Comparison of ENCODE assay signal across 24 mouse cellular contexts in genomic region chr4:58150301-58150700, GRCm38 (mm10). TPM values are rescaled to one million over a fixed set of nuclear protein-coding genes. Genes with fewer than 3 reads are reported as not detected.
DNase-seq lines count a peak whose midpoint lies in the region; ATAC-seq and TF ChIP-seq lines count a peak whose summit lies in the region.
"Had no signal": no experiment of that assay in that cellular context is flagged by ENCODE, and none has a peak within 500 bp of the region (broad histone marks: within the 10 kb centered on the region; RNA-seq: fewer than 3 reads in every experiment).

No protein-coding gene starts in this region.

- no peaks in the 10 kb centered on the region for H3K36me3 ChIP-seq in hindbrain, embryonic 16.5 days (ENCODE audit: control insufficient read depth, insufficient read depth, low read length)
- no peaks in the 10 kb centered on the region for H3K36me3 ChIP-seq in hindbrain, embryonic 14.5 days (replicated peaks; ENCODE audit: control insufficient read depth, insufficient read depth)
- no peaks in the 10 kb centered on the region for H3K36me3 ChIP-seq in midbrain, postnatal 0 days (ENCODE audit: insufficient read depth, low read length)
- no peaks in the 10 kb centered on the region for H3K36me3 ChIP-seq in midbrain, embryonic 13.5 days
- no peaks in the 10 kb centered on the region for H3K36me3 ChIP-seq in thymus, adult 2 months (ENCODE audit: control insufficient read depth, insufficient read depth, low read length)
- H3K36me3 ChIP-seq: forebrain, embryonic 12.5 days; G1E; hindbrain, embryonic 15.5 days; neural tube, embryonic 12.5 days had no signal

- H3K4me2 ChIP-seq in hindbrain, embryonic 16.5 days (ENCODE audit: low read length): no peak overlapping the region
- H3K4me2 ChIP-seq in hindbrain, embryonic 14.5 days (replicated peaks): no peak overlapping the region
- no peak overlapping the region for H3K4me2 ChIP-seq in midbrain, postnatal 0 days (ENCODE audit: low read depth, low read length, poor library complexity, severe bottlenecking)
- no peak overlapping the region for H3K4me2 ChIP-seq in midbrain, embryonic 13.5 days (replicated peaks)
- H3K4me2 ChIP-seq: forebrain, embryonic 12.5 days; heart, embryonic 11.5 days; hindbrain, embryonic 15.5 days; neural tube, embryonic 12.5 days had no signal

- H3K27ac ChIP-seq in hindbrain, embryonic 16.5 days (ENCODE audit: low read depth, low read length): no peak overlapping the region
- no peak overlapping the region for H3K27ac ChIP-seq in hindbrain, embryonic 14.5 days
- no peak overlapping the region for H3K27ac ChIP-seq in midbrain, postnatal 0 days (ENCODE audit: low read depth, low read length)
- no peak overlapping the region for H3K27ac ChIP-seq in midbrain, embryonic 13.5 days
- no peak overlapping the region for H3K27ac ChIP-seq in thymus, adult 2 months (ENCODE audit: control insufficient read depth, insufficient read depth, low read length)
- H3K27ac ChIP-seq: forebrain, embryonic 12.5 days; hindbrain, embryonic 15.5 days; neural tube, embryonic 12.5 days; stomach, postnatal 0 days had no signal

- TF ChIP-seq CTCF in midbrain, postnatal 0 days (IDR thresholded peaks at IDR 0.05): no peak
- no peak for TF ChIP-seq CTCF in thymus, adult 2 months (IDR thresholded peaks at IDR 0.05; ENCODE audit: borderline replicate concordance, control insufficient read depth, extremely low read depth, insufficient read depth, low read length, poor library complexity)

- 77% methylated on average over 3 of the region's 3 CpGs for WGBS in hindbrain, embryonic 16.5 days
- 68% methylated on average over 3 of the region's 3 CpGs for WGBS in hindbrain, embryonic 14.5 days
- 81% methylated on average over 3 of the region's 3 CpGs for WGBS in midbrain, postnatal 0 days
- 79% methylated on average over 3 of the region's 3 CpGs for WGBS in midbrain, embryonic 13.5 days
- 96% methylated on average over 3 of the region's 3 CpGs for WGBS in thymus, adult 2 months

- peak; percentile 34; the same call in 1 of the 2 replicates for ATAC-seq in hindbrain, embryonic 16.5 days
- ATAC-seq in hindbrain, embryonic 14.5 days (ENCODE audit: low FRiP score): no peak
- no peak for ATAC-seq in midbrain, postnatal 0 days (ENCODE audit: low FRiP score)
- ATAC-seq in midbrain, embryonic 13.5 days: no peak
- ATAC-seq: CD4-positive, CD25-positive, alpha-beta regulatory T cell, adult 4 months had no signal

- no peaks in the 10 kb centered on the region for H3K27me3 ChIP-seq in hindbrain, embryonic 16.5 days (replicated peaks; ENCODE audit: control insufficient read depth, insufficient read depth, low read length)
- H3K27me3 ChIP-seq in hindbrain, embryonic 14.5 days (ENCODE audit: control insufficient read depth, insufficient read depth, low read length): no peaks in the 10 kb centered on the region
- H3K27me3 ChIP-seq in midbrain, postnatal 0 days (ENCODE audit: insufficient read depth, low read length): no peaks in the 10 kb centered on the region
- H3K27me3 ChIP-seq in midbrain, embryonic 13.5 days: no peaks in the 10 kb centered on the region
- H3K27me3 ChIP-seq in thymus, adult 2 months (ENCODE audit: control insufficient read depth, insufficient read depth, low read length): no peaks in the 10 kb centered on the region
- H3K27me3 ChIP-seq: forebrain, embryonic 12.5 days; hindbrain, embryonic 15.5 days; neural tube, embryonic 12.5 days had no signal

- H3K4me1 ChIP-seq in hindbrain, embryonic 16.5 days (ENCODE audit: control insufficient read depth, insufficient read depth, low read depth, low read length): no peaks in the 10 kb centered on the region
- no peaks in the 10 kb centered on the region for H3K4me1 ChIP-seq in hindbrain, embryonic 14.5 days (replicated peaks; ENCODE audit: control insufficient read depth, insufficient read depth, low read length)
- no peaks in the 10 kb centered on the region for H3K4me1 ChIP-seq in midbrain, postnatal 0 days (ENCODE audit: insufficient read depth, low read length)
- H3K4me1 ChIP-seq in midbrain, embryonic 13.5 days (replicated peaks): no peaks in the 10 kb centered on the region
- no peaks in the 10 kb centered on the region for H3K4me1 ChIP-seq in thymus, adult 2 months (replicated peaks; ENCODE audit: control insufficient read depth, insufficient read depth, low read length)
- H3K4me1 ChIP-seq: forebrain, embryonic 12.5 days; hindbrain, embryonic 15.5 days; neural tube, embryonic 12.5 days had no signal

- no peak overlapping the region for H3K4me3 ChIP-seq in hindbrain, embryonic 16.5 days (ENCODE audit: low read length)
- H3K4me3 ChIP-seq in hindbrain, embryonic 14.5 days (replicated peaks; ENCODE audit: low read length): no peak overlapping the region
- no peak overlapping the region for H3K4me3 ChIP-seq in midbrain, postnatal 0 days (ENCODE audit: low read depth, low read length)
- H3K4me3 ChIP-seq in midbrain, embryonic 13.5 days (replicated peaks): no peak overlapping the region
- H3K4me3 ChIP-seq in thymus, adult 2 months (ENCODE audit: control insufficient read depth, insufficient read depth, low read length): no peak overlapping the region
- H3K4me3 ChIP-seq: forebrain, embryonic 12.5 days; hindbrain, embryonic 15.5 days; neural tube, embryonic 12.5 days had no signal

- H3K9ac ChIP-seq in hindbrain, embryonic 16.5 days (ENCODE audit: low read depth, low read length): no peak overlapping the region
- H3K9ac ChIP-seq in hindbrain, embryonic 14.5 days: no peak overlapping the region
- H3K9ac ChIP-seq in midbrain, postnatal 0 days (replicated peaks; ENCODE audit: low read length, poor library complexity, severe bottlenecking): no peak overlapping the region
- H3K9ac ChIP-seq in midbrain, embryonic 13.5 days (replicated peaks): no peak overlapping the region
- H3K9ac ChIP-seq: forebrain, embryonic 12.5 days; hindbrain, embryonic 15.5 days; neural tube, embryonic 12.5 days had no signal

- no peak for TF ChIP-seq POLR2A in thymus, adult 2 months (IDR thresholded peaks at IDR 0.05; ENCODE audit: control insufficient read depth, extremely low read depth, insufficient read depth, low read length, poor library complexity)

- H3K9me3 ChIP-seq in hindbrain, embryonic 16.5 days (ENCODE audit: control insufficient read depth, low read length): no peaks in the 10 kb centered on the region
- no peaks in the 10 kb centered on the region for H3K9me3 ChIP-seq in hindbrain, embryonic 14.5 days (ENCODE audit: control insufficient read depth, low read length)
- no peaks in the 10 kb centered on the region for H3K9me3 ChIP-seq in midbrain, postnatal 0 days (ENCODE audit: low read length)
- 0 out of 2 replicates have a peak, but pooled peaks cover 3% of the 10 kb centered on the region for H3K9me3 ChIP-seq in midbrain, embryonic 13.5 days
- H3K9me3 ChIP-seq: forebrain, embryonic 12.5 days; hindbrain, embryonic 15.5 days; neural tube, embryonic 12.5 days had no signal

- no peak for DNase-seq in hindbrain, embryonic 14.5 days (ENCODE audit: low spot score)
- peak; percentile 24 for DNase-seq in midbrain, postnatal 0 days (ENCODE audit: low spot score)
- peak; percentile 71 for DNase-seq in cerebellum, adult 9-11 months
- no peak for DNase-seq in layer of hippocampus, adult 9-10 months (ENCODE audit: low spot score)
- DNase-seq in thymus, adult 2 months: no peak
- DNase-seq in kidney, adult 18-20 months: no peak
- DNase-seq: adrenal gland, postnatal 10 days; gastrocnemius, postnatal 36 days; heart, postnatal 14 days; kidney, adult 11 months; kidney, postnatal 25 days; layer of hippocampus, adult 9-11 months; lung, adult 2 months; thymus, postnatal 14 days had no signal

RNA-seq across cellular contexts. Expression of gene Svep1, which starts 56.4 kb away (rescaled TPM):
- 1.2 and 1.5 TPM in 2 replicates for polyA plus RNA-seq in hindbrain, embryonic 16.5 days (2015; fragmentation: Nextera tagmentation; extraction: Ambion mirVana)
- polyA plus RNA-seq in hindbrain, embryonic 14.5 days (2014; fragmentation: Nextera tagmentation; extraction: Ambion mirVana): 0.62 and 0.64 TPM in 2 replicates
- total RNA-seq in midbrain, postnatal 0 days (2014; rRNA removed): 5.7 and 5.9 TPM in 2 replicates
- polyA plus RNA-seq in midbrain, postnatal 0 days (2015; fragmentation: Nextera tagmentation; extraction: Ambion mirVana): 0.75 and 0.85 TPM in 2 replicates
- 0.24 and 0.36 TPM in 2 replicates for polyA plus RNA-seq in midbrain, embryonic 13.5 days (2015; fragmentation: Nextera tagmentation; extraction: Ambion mirVana)
- 1.4 and 1.5 TPM in 2 replicates for polyA plus RNA-seq in thymus, adult 2 months (2012; rRNA removed)
- total RNA-seq: monocyte, adult 5-6 weeks had no signal
- polyA plus RNA-seq: G1E had no signal

Comparison
In these comparisons a context has a peak if more than half of its experiments do, and no peak if none do; other contexts are left out.
1. DNase-seq: peak in midbrain, postnatal 0 days (single experiment) and cerebellum, adult 9-11 months (single experiment); none in hindbrain, embryonic 14.5 days (single experiment), layer of hippocampus, adult 9-10 months (single experiment), thymus, adult 2 months (single experiment) and kidney, adult 18-20 months (single experiment).